Mouse (Mus musculus) bone marrow, adult 2 months (tissue): Measurements from ENCODE around the gene Spen. TPM values are rescaled to one million over a fixed set of nuclear protein-coding genes. Genes with fewer than 3 reads are reported as not detected.

Experiments
- H3K27ac ChIP-seq: fragments of 200-500 bp; 2 replicates; pipeline ENCODE4 v1.5.1; 2012; ENCODE audit warnings: low read depth, mild to moderate bottlenecking, control low read depth, inconsistent platforms, low read length; ENCODE audit not compliant: control insufficient read depth, poor library complexity, insufficient read depth
- H3K4me1 ChIP-seq: fragments of 200-500 bp; 2 replicates; pipeline ENCODE4 v1.6.1; 2011; ENCODE audit warnings: low read length; ENCODE audit not compliant: control insufficient read depth, insufficient read depth
- H3K4me3 ChIP-seq: fragments of 200-500 bp; replicated peaks from 2 replicates; pipeline ENCODE3; 2011; ENCODE audit warnings: mild to moderate bottlenecking, low read depth, low read length, control low read depth; ENCODE audit not compliant: control insufficient read depth
- CTCF ChIP-seq: fragments of 200-500 bp; IDR thresholded peaks from 2 replicates; pipeline ENCODE4 v1.5.1; 2011; ENCODE audit warnings: low read length, control low read depth; ENCODE audit not compliant: control insufficient read depth, insufficient read depth
- POLR2A ChIP-seq: fragments of 200-500 bp; IDR thresholded peaks from 2 replicates; pipeline ENCODE4 v1.6.1; 2011; ENCODE audit warnings: low read depth, mild to moderate bottlenecking, control low read depth, low read length, borderline replicate concordance; ENCODE audit not compliant: control insufficient read depth
- WGBS: fragments of 180-500 bp; shearing (Covaris S2); methylation state at CpG from one replicate; pipeline ENCODE4 v1.1.7; 2018; 5-methylcytosine and 5-hydroxymethylcytosine counted together
- polyA plus RNA-seq: library from polyadenylated mRNA; stranded (reverse); fragments of >200 nt; gene quantifications from 2 replicates; pipeline ENCODE4 v1.2.4, GENCODE M21; 2011; ENCODE audit warnings: low replicate concordance; ENCODE audit not compliant: missing spikeins, insufficient read depth, insufficient read length

Spen gene
- polyA plus RNA-seq, 1 experiment = 33.2 TPM

DNA sequence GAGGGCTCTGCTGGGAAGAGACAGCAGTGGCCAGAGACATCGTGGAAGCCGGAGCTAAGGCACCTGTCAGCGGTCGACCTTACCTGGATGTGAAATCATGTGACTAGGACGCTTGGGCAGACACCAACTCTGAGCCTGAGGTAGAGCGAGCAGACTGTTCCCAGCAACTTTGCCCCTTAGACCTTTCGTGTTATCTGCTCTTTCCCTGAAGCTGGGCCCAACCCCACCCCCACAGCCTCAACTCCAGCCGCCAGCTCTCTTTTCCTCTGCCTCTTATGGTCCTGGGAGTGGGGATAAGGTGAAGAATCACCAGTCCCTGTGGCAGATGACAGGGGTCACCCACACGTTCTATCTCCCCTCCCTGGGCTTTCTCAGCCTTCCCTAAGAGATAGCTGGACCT is 117.5 kb downstream of the Spen start:
- 77% methylated on average over 9 of the region's 9 CpGs for WGBS
- Histone ChIP-seq H3K4me3 (no peak overlapping the region), H3K27ac (no peak overlapping the region), H3K4me1 (peaks cover 1% of the 10 kb centered on the region; the same call in 1 of the 2 replicates)
- TF ChIP-seq POLR2A (no peak), CTCF (no peak)

DNA sequence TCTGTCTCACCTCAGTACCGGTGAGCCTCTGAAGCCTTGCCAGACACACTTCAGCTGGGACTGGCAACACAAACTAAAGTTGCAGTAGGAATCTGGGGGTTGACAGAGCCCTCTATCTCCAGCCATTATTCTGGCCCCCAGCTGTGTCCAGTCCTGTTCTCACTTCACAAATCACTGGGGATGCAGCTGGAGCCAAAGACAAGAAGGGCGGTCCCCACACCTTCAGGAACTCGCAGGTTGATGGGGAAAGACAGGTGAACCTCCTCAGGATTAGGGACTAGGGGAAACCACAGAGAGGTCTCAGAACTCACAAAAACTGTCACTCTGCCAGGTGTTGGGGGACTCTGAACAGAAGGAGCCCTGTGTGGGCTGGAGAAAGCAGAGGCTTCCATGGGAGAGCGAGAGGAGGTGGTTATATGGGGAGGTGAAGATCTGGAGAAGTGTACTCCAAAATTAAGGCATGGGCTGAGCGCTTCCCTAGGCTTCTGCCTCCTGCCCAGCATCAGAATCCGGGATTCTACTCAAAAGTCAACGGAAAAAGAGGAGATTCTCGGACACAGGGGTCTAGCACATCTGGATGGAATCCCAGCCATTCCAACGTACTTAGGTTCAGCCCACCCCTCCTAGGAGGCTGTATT is 118.1 kb downstream of the Spen start, which contains the start of gene Hspb7:
Gene Hspb7, plus strand, starts transcription at position 588 of the 638 bp plus-strand sequence.
- 65% methylated on average over 9 of the region's 9 CpGs for WGBS
- no peak within 1 kb of the TSS for H3K27ac ChIP-seq
- TF ChIP-seq CTCF (no peak), POLR2A (no peak)
- H3K4me1 ChIP-seq = peaks cover 1% of the 10 kb centered on the region; the same call in 1 of the 2 replicates
- no peak within 1 kb of the TSS for H3K4me3 ChIP-seq

GRCm38 (mm10) chr4:141419398-141420191 is 118.8 kb downstream of the Spen start:
- Histone ChIP-seq H3K4me3 (no peak overlapping the region), H3K4me1 (peaks cover 1% of the 10 kb centered on the region; the same call in 1 of the 2 replicates), H3K27ac (no peak overlapping the region)
- 8% methylated on average over 27 of the region's 27 CpGs for WGBS
- TF ChIP-seq POLR2A (no peak), CTCF (peak; percentile 0; the same call in 1 of the 2 replicates)

Other genes with a start within 250 kb of the Spen start
- 5.7 and 14.2 TPM in 2 replicates for gene Epha2, start 237.4 kb downstream of the Spen start, polyA plus RNA-seq
- gene Fam131c, start 170.4 kb downstream of the Spen start, polyA plus RNA-seq = not detected in 2 replicates
- not detected in 2 replicates for gene Clcnka, start 139.9 kb downstream of the Spen start, polyA plus RNA-seq
- gene Clcnkb, start 122.6 kb downstream of the Spen start, polyA plus RNA-seq = not detected in 2 replicates
- 0.34 and 0.72 TPM in 2 replicates for gene Hspb7, start 117.8 kb downstream of the Spen start, polyA plus RNA-seq
- not detected in 2 replicates for gene Srarp, start 102.5 kb downstream of the Spen start, polyA plus RNA-seq
- gene Zbtb17, start 93.9 kb downstream of the Spen start, polyA plus RNA-seq = 12.1 and 24.1 TPM in 2 replicates
- 1.2 and 9.3 TPM in 2 replicates for gene Fblim1, start 67.5 kb upstream of the Spen start, polyA plus RNA-seq
- gene Tmem82, start 80.0 kb upstream of the Spen start, polyA plus RNA-seq = 0.57 and 1.8 TPM in 2 replicates
- 5.6 and 5.8 TPM in 2 replicates for gene Slc25a34, start 85.2 kb upstream of the Spen start, polyA plus RNA-seq
- 16.5 and 24.5 TPM in 2 replicates for gene Plekhm2, start 126.3 kb upstream of the Spen start, polyA plus RNA-seq
- gene Rsc1a1, start 147.0 kb upstream of the Spen start, polyA plus RNA-seq = 4.1 TPM in 1 of 2 replicates, not detected in the other
- gene Ddi2, start 184.8 kb upstream of the Spen start, polyA plus RNA-seq = 14.5 and 20.4 TPM in 2 replicates
- 1.8 TPM in 1 of 2 replicates, not detected in the other for gene Agmat, start 208.1 kb upstream of the Spen start, polyA plus RNA-seq